Mouse (Mus musculus) hindbrain, embryonic 12.5 days (tissue): ENCODE data around the gene Psmf1. TPM values are rescaled to one million over a fixed set of nuclear protein-coding genes. Genes with fewer than 3 reads are reported as not detected.

Experiments
- ATAC-seq: fragments of 200-750 bp; cut with Nextera tagmentation; 2 replicates; pipeline ENCODE4 v1.8.0; 2017; ENCODE audit warnings: moderate TSS enrichment; ENCODE audit not compliant: low FRiP score
- H3K27ac ChIP-seq: fragments of 300-500 bp; sonication (generic); 2 replicates; pipeline ENCODE4 v1.5.1; 2016; ENCODE audit warnings: mild to moderate bottlenecking
- H3K27me3 ChIP-seq: fragments of 300-500 bp; sonication (generic); 2 replicates; pipeline ENCODE4 v1.6.1; 2016; ENCODE audit warnings: mild to moderate bottlenecking
- H3K36me3 ChIP-seq: fragments of 300-500 bp; sonication (generic); 2 replicates; pipeline ENCODE4 v1.6.1; 2016; ENCODE audit warnings: mild to moderate bottlenecking
- H3K4me1 ChIP-seq: fragments of 300-500 bp; sonication (generic); 2 replicates; pipeline ENCODE4 v1.6.1; 2016
- H3K4me2 ChIP-seq: fragments of 300-500 bp; sonication (generic); replicated peaks from 2 replicates; pipeline ENCODE4 v1.6.1; 2016; ENCODE audit warnings: mild to moderate bottlenecking
- H3K4me3 ChIP-seq: fragments of 300-500 bp; sonication (generic); 2 replicates; pipeline ENCODE4 v1.5.1; 2016; ENCODE audit warnings: mild to moderate bottlenecking
- H3K9ac ChIP-seq: fragments of 300-500 bp; sonication (generic); 2 replicates; pipeline ENCODE4 v1.6.1; 2016; ENCODE audit warnings: mild to moderate bottlenecking, moderate library complexity
- H3K9me3 ChIP-seq: fragments of 300-500 bp; sonication (generic); replicated peaks from 2 replicates; pipeline ENCODE4 v1.6.1; 2016; ENCODE audit warnings: mild to moderate bottlenecking
- WGBS: fragments of 180-500 bp; shearing (Covaris S2); methylation state at CpG from one replicate; pipeline ENCODE4 v1.1.7; 2016; 5-methylcytosine and 5-hydroxymethylcytosine counted together
- polyA plus RNA-seq: library from polyadenylated mRNA; unstranded; fragments of >200 nt; fragmentation: Nextera tagmentation; extraction: Ambion mirVana; gene quantifications from 2 replicates; pipeline ENCODE4 v1.2.1, GENCODE M21; 2016

Gene Psmf1
- polyA plus RNA-seq, 1 experiment from 2014 or later = 45.2 TPM

- no peak for ATAC-seq
- H3K36me3 ChIP-seq = peaks cover 46% of the 10 kb centered on the region
Observed at GRCm38 (mm10) chr2:151716318-151717055, 27.5 kb downstream of the Psmf1 start.

GRCm38 (mm10) chr2:151715526-151715925 lies 28.5 kb downstream of the Psmf1 start:
- peaks cover 45% of the 10 kb centered on the region for H3K36me3 ChIP-seq
- no peak overlapping the region for H3K4me3 ChIP-seq
- H3K27me3 ChIP-seq = no peaks in the 10 kb centered on the region
- no peak overlapping the region for H3K27ac ChIP-seq
- H3K4me1 ChIP-seq = no peaks in the 10 kb centered on the region
- H3K4me2 ChIP-seq = no peak overlapping the region
- WGBS = 95% methylated on average over 4 of the region's 4 CpGs
- no peak for ATAC-seq
- no peaks in the 10 kb centered on the region for H3K9me3 ChIP-seq
- no peak overlapping the region for H3K9ac ChIP-seq

More at GRCm38 (mm10) chr2:151716318-151717055, 27.5 kb downstream of the Psmf1 start:
- no peaks in the 10 kb centered on the region for H3K27me3 ChIP-seq
- no peak overlapping the region for H3K4me2 ChIP-seq
- no peak overlapping the region for H3K27ac ChIP-seq
- 93% methylated on average over 2 of the region's 2 CpGs for WGBS
- no peaks in the 10 kb centered on the region for H3K4me1 ChIP-seq
- no peaks in the 10 kb centered on the region for H3K9me3 ChIP-seq
- no peak overlapping the region for H3K9ac ChIP-seq
- no peak overlapping the region for H3K4me3 ChIP-seq

DNA sequence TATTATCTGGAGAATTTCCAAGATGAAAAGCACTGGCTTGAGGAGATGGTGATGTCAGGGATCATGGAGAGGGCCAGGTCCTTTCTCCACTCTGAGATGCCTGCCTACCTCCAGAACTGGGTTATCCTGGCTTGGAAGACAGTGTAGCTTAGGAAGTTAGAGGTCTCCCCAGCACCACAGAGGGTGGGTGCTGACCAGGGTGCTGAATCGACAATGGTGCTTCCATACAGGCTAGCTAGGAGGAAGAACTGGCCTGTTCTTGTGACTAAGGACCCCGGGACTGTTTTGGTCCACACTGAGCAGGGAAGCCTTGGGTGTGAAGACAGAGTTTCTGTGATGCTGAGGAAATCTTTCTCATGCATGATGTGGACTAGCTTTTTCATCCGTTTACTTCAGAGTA lies 31.3 kb downstream of the Psmf1 start:
- Histone ChIP-seq H3K27ac (no peak overlapping the region), H3K9ac (no peak overlapping the region), H3K4me1 (no peaks in the 10 kb centered on the region), H3K36me3 (peaks cover 18% of the 10 kb centered on the region), H3K4me2 (no peak overlapping the region), H3K27me3 (no peaks in the 10 kb centered on the region), H3K9me3 (no peaks in the 10 kb centered on the region), H3K4me3 (no peak overlapping the region)
- WGBS = 45% methylated on average over 3 of the region's 3 CpGs
- no peak for ATAC-seq

- H3K4me2 ChIP-seq = peak overlapping the region; percentile 99
- peak; percentile 49 for ATAC-seq
- peak overlapping the region; percentile 88 for H3K9ac ChIP-seq
- H3K36me3 ChIP-seq = peaks cover 11% of the 10 kb centered on the region
- H3K4me3 ChIP-seq = peak overlapping the region; percentile 84
- peaks cover 22% of the 10 kb centered on the region for H3K27me3 ChIP-seq
- WGBS = under 1% methylated on average over 15 of the region's 17 CpGs
- H3K27ac ChIP-seq = peak overlapping the region; percentile 76
- peaks cover 12% of the 10 kb centered on the region for H3K4me1 ChIP-seq
- no peaks in the 10 kb centered on the region for H3K9me3 ChIP-seq
Observed at GRCm38 (mm10) chr2:151702851-151703190, 41.2 kb downstream of the Psmf1 start.

DNA sequence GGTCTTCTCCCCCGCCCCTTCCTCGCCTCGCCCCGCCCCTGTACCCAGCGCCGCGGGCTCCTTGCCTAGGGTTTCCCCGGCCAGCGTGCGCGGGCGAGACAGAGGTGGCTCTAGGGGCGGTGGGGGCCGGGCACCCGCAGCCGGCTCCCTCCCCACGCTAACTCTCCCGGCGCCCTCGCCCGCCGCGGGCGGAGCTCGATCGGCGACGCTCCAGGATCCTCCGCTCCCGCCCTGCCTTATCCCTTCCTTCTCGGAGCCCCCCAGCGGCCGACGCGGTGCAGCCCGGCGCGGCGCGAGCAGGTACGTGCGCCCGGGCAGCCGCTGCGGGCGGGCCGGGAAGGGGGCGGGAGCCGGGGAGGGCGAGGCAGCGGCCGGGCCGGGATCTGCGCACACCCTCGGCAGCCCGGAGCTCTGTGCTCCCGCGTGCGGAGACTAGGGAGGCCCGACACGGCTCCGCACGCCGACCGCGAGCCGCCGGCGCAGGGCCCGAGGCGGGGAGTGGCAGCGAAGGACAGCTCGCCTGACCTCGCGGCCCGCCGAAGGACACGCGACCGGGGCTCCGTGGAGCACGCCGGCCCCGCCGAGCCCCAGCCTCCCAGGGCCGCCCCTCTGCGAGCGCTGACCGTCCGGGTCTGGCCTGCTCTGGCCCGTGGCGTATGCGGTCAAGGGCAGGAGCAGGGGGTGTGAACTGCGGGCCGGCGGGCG lies 41.7 kb downstream of the Psmf1 start:
- WGBS = 2% methylated on average over 54 of the region's 97 CpGs
- peak overlapping the region; percentile 88 for H3K9ac ChIP-seq
- H3K27ac ChIP-seq = peak overlapping the region; percentile 76
- peak overlapping the region; percentile 99 for H3K4me2 ChIP-seq
- peak overlapping the region; percentile 84 for H3K4me3 ChIP-seq
- H3K9me3 ChIP-seq = no peaks in the 10 kb centered on the region
- peaks cover 12% of the 10 kb centered on the region for H3K4me1 ChIP-seq
- peaks cover 11% of the 10 kb centered on the region for H3K36me3 ChIP-seq
- peaks cover 22% of the 10 kb centered on the region for H3K27me3 ChIP-seq
- peak; percentile 88 for ATAC-seq

DNA sequence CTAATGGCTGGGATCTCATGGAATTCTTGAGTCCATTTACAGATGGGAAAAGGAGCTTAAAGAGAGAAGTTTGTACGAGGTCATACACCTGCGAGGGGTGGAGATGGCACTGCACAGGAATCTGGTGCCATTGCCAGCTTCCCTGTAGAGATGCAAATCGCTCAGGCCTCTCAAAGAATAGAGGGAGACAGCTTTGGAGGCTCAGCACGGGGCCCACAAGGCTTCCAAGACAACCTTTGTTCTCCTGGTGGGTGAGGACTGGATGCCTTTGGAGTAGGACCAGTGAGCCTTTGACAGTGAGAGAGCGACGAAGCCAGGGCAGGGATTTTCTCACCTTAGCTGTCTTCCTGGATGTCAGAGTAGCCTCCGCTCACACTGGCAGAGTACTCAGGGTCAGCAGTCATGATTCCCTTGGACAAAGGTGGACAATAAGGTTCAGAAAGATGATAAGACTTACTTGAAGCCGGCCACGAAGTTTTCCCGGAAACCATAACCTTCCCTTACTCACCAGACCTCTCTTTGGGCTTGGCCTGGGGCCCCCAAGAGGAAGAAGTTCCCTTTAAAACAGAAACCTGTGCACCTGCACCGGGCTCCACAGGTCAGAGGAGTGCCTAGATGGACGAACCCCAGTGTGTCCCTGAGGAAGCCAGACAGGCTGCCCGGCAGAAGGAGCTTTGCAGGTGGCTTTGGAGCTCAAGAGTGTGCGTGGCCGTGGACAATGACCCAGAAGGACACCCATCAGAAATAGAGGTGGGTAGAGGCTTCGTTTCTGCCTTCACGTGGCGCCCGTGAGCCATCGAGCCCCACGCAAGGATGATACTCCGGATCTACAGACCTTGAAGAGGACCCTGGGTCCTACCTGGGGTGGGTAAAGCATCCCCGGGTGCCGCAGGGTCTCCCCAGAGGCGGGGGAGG lies 42.5 kb downstream of the Psmf1 start, which contains the start of gene Tmem74b:
Gene Tmem74b, plus strand, starts transcription at position 778 of the 915 bp plus-strand sequence.
- peak; percentile 65 for ATAC-seq

GRCm38 (mm10) chr2:151682976-151683375 lies 61.0 kb downstream of the Psmf1 start:
- WGBS = 92% methylated on average over 4 of the region's 4 CpGs
- ATAC-seq = no peak
- no peaks in the 10 kb centered on the region for H3K36me3 ChIP-seq
- no peak overlapping the region for H3K9ac ChIP-seq
- no peaks in the 10 kb centered on the region for H3K4me1 ChIP-seq
- H3K27ac ChIP-seq = no peak overlapping the region
- H3K4me3 ChIP-seq = no peak overlapping the region
- H3K9me3 ChIP-seq = no peaks in the 10 kb centered on the region
- no peak overlapping the region for H3K4me2 ChIP-seq
- H3K27me3 ChIP-seq = no peaks in the 10 kb centered on the region

More for the DNA sequence above, 42.5 kb downstream of the Psmf1 start, which contains the start of gene Tmem74b:
- WGBS = 2% methylated on average over 25 of the region's 25 CpGs
- H3K4me1 ChIP-seq = peaks cover 12% of the 10 kb centered on the region
- H3K27me3 ChIP-seq = peaks cover 22% of the 10 kb centered on the region
- H3K9me3 ChIP-seq = no peaks in the 10 kb centered on the region
- H3K36me3 ChIP-seq = peaks cover 6% of the 10 kb centered on the region
- H3K27ac ChIP-seq = peak within 1 kb of the TSS; percentile 76
- peak within 1 kb of the TSS; percentile 88 for H3K9ac ChIP-seq
- H3K4me3 ChIP-seq = peak within 1 kb of the TSS; percentile 84
- peak within 1 kb of the TSS; percentile 99 for H3K4me2 ChIP-seq

- H3K9me3 ChIP-seq = no peaks in the 10 kb centered on the region
- no peaks in the 10 kb centered on the region for H3K36me3 ChIP-seq
- no peak overlapping the region for H3K4me3 ChIP-seq
- no peaks in the 10 kb centered on the region for H3K27me3 ChIP-seq
- 66% methylated on average over 3 of the region's 3 CpGs for WGBS
- H3K4me1 ChIP-seq = no peaks in the 10 kb centered on the region
- H3K27ac ChIP-seq = no peak overlapping the region
- no peak overlapping the region for H3K9ac ChIP-seq
- peak; percentile 64 for ATAC-seq
- no peak overlapping the region for H3K4me2 ChIP-seq
Observed at GRCm38 (mm10) chr2:151682357-151682756, 61.6 kb downstream of the Psmf1 start.

GRCm38 (mm10) chr2:151676234-151676633 lies 67.8 kb downstream of the Psmf1 start:
- H3K36me3 ChIP-seq = no peaks in the 10 kb centered on the region
- no peak for ATAC-seq
- 66% methylated on average over 2 of the region's 2 CpGs for WGBS

DNA sequence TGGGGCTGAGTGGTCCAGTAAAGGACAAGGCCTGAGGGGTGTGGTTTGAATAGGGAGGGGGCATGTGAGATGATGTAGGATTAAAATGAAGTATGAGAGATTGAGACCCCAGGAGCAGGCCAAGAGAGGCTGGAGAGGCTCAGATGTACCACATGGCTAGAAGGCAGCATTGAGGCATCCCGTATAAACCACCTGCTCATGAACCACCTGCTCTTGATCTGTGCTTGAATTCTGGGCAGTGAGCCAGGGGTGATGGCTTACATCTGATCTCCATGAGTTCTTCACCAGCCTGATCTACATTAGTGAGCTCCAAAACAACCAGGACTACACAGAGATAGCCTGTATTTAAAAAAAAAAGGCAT lies 73.0 kb downstream of the Psmf1 start:
- Histone ChIP-seq H3K9me3 (0 out of 2 replicates have a peak, but pooled peaks cover 4% of the 10 kb centered on the region), H3K4me2 (no peak overlapping the region), H3K9ac (no peak overlapping the region), H3K27me3 (peaks cover 12% of the 10 kb centered on the region), H3K4me3 (no peak overlapping the region), H3K27ac (no peak overlapping the region), H3K36me3 (no peaks in the 10 kb centered on the region), H3K4me1 (0 out of 2 replicates have a peak, but pooled peaks cover 2% of the 10 kb centered on the region)
- 71% methylated on average over 1 of the region's 1 CpGs for WGBS
- ATAC-seq = no peak; the same call in 1 of the 2 replicates

More at GRCm38 (mm10) chr2:151676234-151676633, 67.8 kb downstream of the Psmf1 start:
- Histone ChIP-seq H3K4me3 (no peak overlapping the region), H3K4me1 (no peaks in the 10 kb centered on the region), H3K27ac (no peak overlapping the region), H3K9ac (no peak overlapping the region), H3K4me2 (no peak overlapping the region), H3K27me3 (no peaks in the 10 kb centered on the region), H3K9me3 (no peaks in the 10 kb centered on the region)

DNA sequence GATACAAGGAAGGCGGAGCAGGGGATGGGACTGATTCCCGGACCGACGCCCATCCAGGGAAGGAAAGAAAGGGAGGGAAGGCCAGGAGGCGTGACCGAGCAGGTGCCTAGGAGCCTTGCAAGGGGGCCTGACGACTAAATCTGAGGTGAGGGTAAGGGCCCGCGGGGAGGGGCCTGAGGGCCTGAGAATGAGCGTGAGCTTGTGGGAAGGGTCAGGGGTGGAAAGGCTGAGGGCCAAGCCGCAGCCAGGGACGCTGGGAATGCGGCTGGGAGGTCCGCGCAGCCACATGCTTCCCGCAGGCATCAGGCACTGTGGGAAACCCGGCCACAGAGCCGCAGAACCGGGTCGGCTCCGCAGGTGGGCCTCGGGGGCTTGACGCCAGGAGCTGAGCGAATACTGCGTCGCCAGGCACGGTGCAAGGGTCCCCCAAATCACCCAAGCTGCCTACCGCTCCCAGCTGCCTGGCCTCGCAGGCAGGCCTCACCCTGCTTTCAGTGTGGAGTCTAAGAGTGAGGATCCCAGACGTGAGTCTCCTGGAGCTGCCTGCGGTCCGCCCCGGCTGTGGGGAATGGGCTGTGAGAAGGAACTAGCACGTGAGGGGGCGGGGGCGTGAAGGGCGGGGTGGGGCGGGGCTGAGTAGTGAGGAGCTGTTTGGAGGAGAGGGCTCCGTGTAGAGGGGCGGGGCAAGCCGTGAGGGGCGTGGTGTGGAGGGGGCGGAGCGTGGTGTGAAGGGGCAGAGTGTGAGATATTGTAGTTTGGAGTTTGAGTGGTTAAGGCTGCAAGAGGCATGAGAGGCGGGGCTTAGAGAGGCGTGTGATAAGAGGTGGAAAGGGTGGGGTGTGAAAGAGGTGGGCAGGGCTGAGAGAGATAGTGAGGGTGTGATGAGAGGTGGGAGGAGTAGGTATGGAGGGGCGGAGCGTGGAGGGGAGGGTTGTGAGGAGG lies 73.7 kb downstream of the Psmf1 start:
- ATAC-seq = peak; percentile 46
- Histone ChIP-seq H3K9me3 (0 out of 2 replicates have a peak, but pooled peaks cover 4% of the 10 kb centered on the region), H3K4me2 (peak overlapping the region; percentile 36), H3K27me3 (peaks cover 12% of the 10 kb centered on the region), H3K9ac (no peak overlapping the region), H3K4me1 (0 out of 2 replicates have a peak, but pooled peaks cover 2% of the 10 kb centered on the region), H3K27ac (no peak overlapping the region), H3K36me3 (no peaks in the 10 kb centered on the region), H3K4me3 (peak overlapping the region; percentile 6; the same call in 1 of the 2 replicates)
- 37% methylated on average over 47 of the region's 48 CpGs for WGBS
